Mouse (Mus musculus) fat pad, adult 2 months (tissue): ENCODE measurements around the gene Khdc4.

Source experiments
- DNase-seq: peaks from one replicate; pipeline ENCODE4 v3.0.0-alpha.2; 2011; ENCODE audit warnings: low read depth, low spot score; ENCODE audit errors: extremely low read depth

Gene Khdc4

DNA sequence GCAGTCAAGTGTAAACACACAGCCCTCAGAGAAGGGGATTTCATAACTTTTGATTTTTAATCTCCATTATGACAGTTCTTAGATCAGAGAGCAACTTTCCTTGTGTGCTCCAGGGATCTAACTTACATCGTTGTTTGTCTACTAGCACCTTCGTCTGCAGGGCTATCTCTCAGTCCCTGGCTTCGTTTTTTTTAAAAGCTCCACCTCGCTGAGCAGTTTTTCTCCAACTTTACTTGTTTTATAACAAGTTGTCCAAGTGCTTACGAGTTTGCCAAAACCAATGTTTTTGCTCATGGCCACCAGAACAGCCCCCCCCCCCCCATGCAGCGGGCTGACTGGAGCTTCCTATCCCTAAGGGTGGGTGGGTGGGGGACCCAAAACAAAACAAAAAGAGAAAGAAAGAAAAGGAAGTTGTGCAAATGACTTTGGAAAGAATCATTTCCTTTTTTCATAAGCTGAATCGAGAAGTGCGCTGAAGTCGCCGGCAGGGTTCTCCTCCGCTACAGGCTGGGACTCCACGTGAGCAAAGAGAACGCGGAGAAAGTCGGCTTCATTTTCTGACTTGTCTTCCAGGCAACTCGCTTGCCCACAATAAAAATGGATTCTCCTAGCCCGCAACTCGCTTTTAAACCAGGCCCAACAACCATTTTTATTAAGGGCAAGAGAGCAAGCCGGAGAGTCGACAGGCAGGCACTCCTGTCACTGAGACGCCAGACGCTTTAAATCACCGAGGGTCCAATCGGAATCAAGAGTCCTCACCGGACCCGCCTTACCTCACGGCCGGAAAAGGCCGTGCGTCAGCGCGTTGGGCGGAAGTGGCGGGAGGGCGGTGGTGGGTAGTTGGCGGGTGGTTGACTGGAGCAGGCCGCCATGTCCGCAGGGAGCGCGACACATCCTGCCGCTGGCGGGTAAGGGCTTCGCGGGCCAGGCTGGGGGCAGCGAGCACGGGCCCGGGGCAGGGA is at the start of gene Khdc4:
Khdc4 (plus strand) TSS at position 824 of the 962 bp plus-strand sequence.
- DNase-seq = peak; percentile 92

DNA sequence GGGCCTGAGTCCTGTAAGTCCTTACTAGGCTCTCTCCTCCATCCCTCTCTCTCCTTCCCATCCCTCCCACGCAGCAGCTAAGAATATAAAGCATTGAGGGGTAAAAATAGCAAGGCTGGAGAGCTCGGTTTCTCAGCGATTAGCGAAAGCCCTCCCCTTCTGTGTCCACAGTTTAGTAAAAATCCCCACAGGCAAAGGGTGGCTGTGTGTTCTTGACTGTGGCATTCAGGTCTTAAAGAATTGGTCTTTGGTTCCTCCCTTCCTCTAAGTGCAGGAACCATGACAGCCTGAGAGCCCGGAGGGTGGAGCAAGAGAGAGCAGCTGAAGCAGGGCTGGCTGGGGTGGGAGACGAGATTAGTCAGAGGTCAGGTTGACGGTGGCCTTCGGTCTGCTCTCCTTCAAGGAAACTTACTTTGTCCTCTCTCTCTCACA is 49.0 kb upstream of the Khdc4 start:
- no peak for DNase-seq

GRCm38 (mm10) chr3:88637134-88637533 is 48.5 kb upstream of the Khdc4 start:
- DNase-seq = no peak

GRCm38 (mm10) chr3:88639239-88639638 is 46.4 kb upstream of the Khdc4 start:
- DNase-seq = no peak

DNA sequence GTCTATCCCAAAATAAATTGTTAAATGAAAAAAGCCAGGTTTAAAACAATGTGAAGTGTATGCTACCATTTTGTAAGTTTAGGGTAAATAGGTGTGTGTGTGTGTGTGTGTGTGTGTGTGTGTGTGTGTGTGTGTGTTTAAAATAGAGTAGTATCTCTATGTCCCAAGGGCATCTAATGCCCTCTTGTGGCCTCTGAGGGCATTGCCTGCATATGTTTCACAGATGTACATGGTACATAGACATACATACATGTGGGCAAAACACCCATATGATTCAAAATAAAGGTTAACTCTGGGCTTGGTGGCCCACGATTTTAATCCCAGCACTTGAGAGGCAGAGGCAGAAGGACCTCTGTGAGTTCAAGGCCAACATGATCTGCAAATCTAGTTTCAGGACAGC is 44.9 kb upstream of the Khdc4 start:
- no peak for DNase-seq

GRCm38 (mm10) chr3:88643078-88643477 is 42.5 kb upstream of the Khdc4 start:
- DNase-seq = no peak

- no peak for DNase-seq
Measured at GRCm38 (mm10) chr3:88645937-88646336, 39.7 kb upstream of the Khdc4 start.

DNA sequence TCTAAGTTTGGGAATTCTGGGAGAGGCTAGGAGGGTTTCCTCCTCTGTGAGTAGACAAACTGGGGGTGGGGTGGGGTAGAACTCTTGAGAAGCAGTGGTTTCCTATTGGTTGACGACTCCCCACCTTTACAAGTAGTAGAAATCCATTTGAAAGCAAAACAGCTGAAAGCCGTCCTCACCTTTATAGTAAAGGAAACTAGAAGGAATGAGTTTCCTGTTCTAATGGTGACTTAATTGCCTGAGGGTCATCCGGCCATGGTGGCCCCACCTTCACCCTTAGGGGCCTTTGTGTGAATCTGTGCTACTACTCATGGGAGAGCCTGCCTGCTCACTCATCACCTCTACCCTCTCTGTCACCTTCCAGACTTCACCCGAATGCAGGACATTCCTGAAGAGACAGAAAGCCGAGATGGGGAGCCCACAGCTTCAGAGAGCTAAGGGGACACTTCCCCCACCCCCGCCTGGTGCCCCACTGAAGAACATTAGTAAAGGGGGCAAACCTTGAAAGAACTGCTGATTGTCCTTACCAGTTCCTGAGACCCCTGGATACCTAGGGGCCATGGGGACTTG is 39.1 kb upstream of the Khdc4 start:
- no peak for DNase-seq

GRCm38 (mm10) chr3:88647076-88647475 is 38.5 kb upstream of the Khdc4 start:
- DNase-seq = no peak

- DNase-seq = no peak
Measured at GRCm38 (mm10) chr3:88647779-88648413, 37.7 kb upstream of the Khdc4 start.

DNA sequence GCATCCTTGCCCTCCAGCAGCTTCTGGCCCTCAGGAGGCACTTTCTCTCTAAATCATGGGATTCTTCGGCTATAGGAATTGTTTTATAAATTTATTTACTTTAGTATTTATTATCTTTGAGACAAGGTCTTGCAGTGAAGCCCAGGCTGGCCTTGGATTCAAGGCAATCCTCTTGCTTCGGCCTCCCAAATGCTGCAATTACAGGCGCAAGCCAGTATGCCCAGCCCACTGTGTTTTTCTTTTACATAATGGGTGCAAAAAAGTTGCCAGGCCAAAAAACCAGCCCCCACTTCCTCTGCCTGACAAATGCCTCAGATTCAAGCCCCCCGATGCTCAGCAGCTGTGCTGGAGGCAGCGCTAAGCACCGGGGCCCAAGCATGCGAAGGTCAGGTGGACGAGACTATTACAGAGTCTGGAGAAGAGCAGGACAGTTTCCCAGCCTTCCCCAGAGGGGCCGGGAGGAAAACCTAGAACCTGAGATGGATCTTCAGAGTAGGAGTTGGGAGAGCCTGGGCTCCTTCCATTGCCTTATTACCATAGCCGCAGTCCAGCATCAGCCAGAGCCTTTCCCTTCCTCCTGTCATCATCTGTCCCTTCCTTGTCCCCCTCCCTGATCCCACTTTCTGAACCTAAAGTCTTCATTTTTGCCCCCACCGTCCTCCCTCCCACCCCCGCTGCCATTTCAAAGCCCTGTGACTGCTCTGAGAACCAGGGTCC is 37.0 kb upstream of the Khdc4 start:
- no peak for DNase-seq

DNA sequence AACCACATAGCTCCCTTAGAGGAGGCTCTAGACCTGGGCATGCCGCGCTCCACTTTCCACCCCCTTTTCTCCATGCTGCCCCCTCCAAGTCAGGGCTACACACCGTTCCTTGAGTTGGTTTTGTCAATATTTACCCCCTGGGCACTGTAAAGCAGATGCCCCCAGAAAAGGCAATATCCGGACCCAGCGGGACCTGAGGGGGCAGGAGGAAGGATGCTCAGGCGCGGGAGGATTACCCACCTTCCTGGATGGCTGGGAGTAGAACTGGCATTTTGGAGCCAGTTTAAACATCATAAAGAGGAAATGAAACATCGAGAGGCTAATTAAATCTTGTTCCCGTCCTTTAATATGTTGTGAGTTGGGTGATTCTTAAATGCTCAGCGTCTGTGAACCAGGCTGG is 36.4 kb upstream of the Khdc4 start:
- DNase-seq = no peak

- DNase-seq = no peak
Measured at GRCm38 (mm10) chr3:88649967-88650366, 35.6 kb upstream of the Khdc4 start.

GRCm38 (mm10) chr3:88650713-88651504 is 34.7 kb upstream of the Khdc4 start:
- no peak for DNase-seq

DNA sequence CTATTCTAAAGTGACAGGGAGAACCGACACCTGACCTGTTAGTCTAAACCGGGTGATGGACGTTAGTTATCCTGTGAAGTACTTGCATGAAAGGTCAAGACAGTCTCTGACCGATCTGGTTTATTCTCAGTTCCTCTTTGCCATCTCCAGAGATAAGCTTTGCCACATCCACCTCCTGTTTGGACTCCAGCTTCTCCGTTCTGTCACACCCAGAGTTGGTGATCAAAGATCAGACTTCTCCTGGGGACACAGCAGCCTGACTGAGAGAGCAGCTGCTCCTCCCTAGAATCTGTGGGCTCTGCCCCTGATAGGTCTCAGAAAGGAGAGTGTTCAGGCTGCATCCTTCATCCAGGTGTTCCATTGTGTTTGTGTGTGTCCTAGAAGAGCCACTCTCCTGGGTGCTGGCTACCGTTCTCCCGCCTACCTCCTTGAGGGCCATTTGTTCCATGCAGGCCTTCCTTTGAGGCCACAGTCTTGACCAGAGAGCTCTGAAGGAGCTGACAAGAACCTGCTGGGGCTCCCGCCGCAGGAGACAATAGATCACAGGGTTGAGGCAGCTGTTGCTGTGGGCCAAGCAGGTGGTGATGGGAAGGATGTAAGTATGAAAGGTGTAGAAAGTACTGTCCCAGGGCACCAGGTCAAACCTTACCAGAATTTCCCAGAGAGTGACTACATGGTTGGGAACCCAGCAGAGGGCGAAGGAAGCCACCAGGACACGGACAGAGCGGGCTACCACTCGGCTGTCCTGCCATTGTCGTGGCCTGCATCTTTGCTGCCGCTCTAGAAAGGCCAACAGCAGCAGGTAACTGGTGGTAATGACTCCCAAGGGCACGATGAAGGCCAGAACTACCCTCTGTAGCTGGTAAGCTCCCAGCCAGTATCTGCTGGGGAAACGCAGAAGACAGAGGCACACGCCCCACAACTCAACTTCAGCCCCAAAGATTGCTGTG is 33.7 kb upstream of the Khdc4 start:
- DNase-seq = no peak

- no peak for DNase-seq
Measured at GRCm38 (mm10) chr3:88652846-88653515, 32.6 kb upstream of the Khdc4 start, which contains the start of gene Rxfp4. Gene Rxfp4 (minus strand): TSS chr3:88653142.

DNA sequence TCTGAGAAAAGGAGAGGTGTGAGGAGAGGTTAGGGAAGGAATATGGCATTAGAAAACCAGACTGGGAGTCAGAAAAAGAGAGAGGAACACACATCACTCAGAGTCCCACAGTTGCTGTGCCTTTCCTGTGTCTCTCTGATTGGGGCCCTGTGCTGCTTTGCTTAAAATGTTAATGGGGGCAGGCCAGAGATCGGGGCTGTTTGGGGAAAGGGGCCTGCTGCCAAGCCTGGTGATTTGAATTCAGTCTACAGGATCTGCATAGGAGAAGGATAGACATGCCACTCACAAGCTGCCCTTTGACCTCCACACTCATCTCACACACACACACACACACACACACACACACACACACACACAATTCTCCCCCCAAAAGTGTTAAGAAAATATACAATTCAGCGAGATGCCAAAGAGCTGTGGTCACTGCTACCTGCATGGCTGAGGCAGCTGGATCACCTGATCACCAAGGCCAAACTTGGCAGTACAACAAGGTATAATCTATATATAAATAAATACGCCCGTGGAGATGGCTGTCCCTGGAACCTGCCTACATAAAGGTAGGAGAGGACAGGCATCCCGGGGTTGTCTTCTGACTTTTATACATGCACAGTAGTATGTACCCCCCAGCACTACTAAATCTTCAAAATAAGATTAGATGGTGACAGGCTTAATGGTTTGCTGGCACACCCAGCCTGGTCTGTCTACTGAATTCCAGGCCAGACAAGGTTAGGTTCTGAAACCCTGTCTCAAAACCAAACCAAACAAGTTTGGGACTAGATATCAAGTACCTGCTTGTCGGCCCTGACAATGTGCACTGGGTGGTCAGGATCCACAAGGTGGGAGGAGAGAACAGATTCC is 31.9 kb upstream of the Khdc4 start:
- peak; percentile 85 for DNase-seq

- DNase-seq = peak; percentile 65
Measured at GRCm38 (mm10) chr3:88654621-88655020, 31.0 kb upstream of the Khdc4 start.
